Mouse (Mus musculus): Measurements from ENCODE around the gene Gm17482. TPM values are rescaled to one million over a fixed set of nuclear protein-coding genes. Genes with fewer than 3 reads are reported as not detected.

The Gm17482 gene
- total and polyA plus RNA-seq, 3 experiments: not detected

DNA sequence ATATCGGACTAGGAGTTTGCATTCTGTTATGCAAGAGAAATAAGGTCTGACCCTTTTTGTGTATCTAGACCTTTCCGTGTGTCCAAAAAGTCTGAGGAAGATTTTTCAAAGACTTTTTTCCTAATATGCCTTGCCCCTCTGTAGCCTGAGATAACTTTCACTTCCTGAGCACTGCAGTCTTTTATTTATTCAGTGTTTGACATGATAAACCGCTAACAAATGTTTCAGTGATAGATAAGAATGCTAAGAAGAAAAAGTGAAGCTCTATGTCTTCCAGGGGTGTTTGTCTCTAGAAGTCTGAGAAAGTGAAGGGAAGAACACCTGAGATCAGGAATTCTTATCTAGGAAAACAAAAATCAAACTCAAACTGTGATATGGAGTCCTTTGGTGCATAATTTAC is 26.4 kb upstream of the Gm17482 start (continued):
- no peak for TF ChIP-seq ZMIZ1 (IDR thresholded peaks at IDR 0.05; ENCODE audit: low read depth, low read length)

DNA sequence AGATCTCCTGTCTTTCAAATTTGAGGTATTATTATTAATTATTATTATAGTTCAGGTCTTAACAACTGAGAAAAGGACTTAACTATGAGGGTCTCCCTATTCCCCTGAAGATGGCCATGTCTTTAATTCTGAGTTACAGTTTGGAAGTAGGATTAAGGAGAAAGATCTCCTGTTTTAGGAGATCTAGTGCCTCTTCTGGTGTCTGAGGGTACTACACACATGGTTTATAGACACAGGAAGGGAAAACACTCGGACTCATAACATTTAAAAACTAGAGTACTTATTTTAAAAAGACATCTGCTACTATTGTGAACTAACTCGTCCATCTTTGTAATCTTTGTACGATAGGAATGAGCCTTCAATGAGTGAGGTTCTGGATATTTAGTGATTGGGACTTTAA is 24.1 kb upstream of the Gm17482 start:
- Histone ChIP-seq H3K9me3 (replicated peaks; ENCODE audit: insufficient read depth, low read length) (no peaks in the 10 kb centered on the region), H3K4me1 (ENCODE audit: control insufficient read depth in 1 of 2, insufficient read depth in 2 of 2, low read length in 2 of 2) (peaks cover 0 to 6% of the 10 kb centered on the region in 2 experiments; a peak in 2 of 4 replicates)
- peak; percentile 41 for DNase-seq (ENCODE audit: low read depth, low spot score)

DNA sequence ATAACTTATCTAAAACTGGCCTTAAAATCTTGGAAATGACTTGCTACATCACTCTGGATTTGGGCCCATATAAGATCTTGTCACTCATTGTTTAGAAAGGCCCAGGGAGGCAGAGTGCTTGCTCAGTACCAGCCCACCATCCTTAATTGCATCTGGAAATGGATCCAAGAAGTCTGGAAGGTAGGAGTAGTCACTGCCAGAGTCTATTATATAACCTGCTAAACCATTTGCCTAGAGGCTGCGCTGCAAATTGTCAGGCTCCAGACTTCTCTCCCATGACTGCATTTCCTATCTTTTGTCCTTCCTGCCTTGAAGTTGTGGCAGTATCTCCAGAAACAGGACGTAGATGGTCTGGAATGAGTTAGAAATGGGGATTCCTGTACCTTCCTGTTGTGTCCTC is 17.0 kb upstream of the Gm17482 start:
- no peak overlapping the region for H3K27ac ChIP-seq (ENCODE audit: control insufficient read depth, low read depth, low read length)
- TF ChIP-seq CHD2 (IDR thresholded peaks at IDR 0.05; ENCODE audit: low read length) (no peak), NRF1 (IDR thresholded peaks at IDR 0.05; ENCODE audit: insufficient read depth, low read depth, low read length, poor library complexity, severe bottlenecking) (no peak), TBP (IDR thresholded peaks at IDR 0.05; ENCODE audit: low read depth, low read length) (no peak), BHLHE40 (IDR thresholded peaks at IDR 0.05; ENCODE audit: borderline replicate concordance, low read depth, low read length) (no peak), E2F4 (IDR thresholded peaks at IDR 0.05; ENCODE audit: borderline replicate concordance, low read depth, low read length) (no peak), TAL1 (IDR thresholded peaks at IDR 0.05; ENCODE audit: low read length) (no peak), ZC3H11A (IDR thresholded peaks at IDR 0.05; ENCODE audit: low read depth, low read length) (no peak)
- no peak for DNase-seq (ENCODE audit: low read depth, low spot score)

More for the DNA sequence above, 24.1 kb upstream of the Gm17482 start:
- Histone ChIP-seq H3K4me3 (ENCODE audit: control insufficient read depth in 1 of 2, insufficient read depth in 1 of 2, low read depth in 2 of 2, low read length in 2 of 2) (no peak overlapping the region), H3K79me2 (ENCODE audit: control insufficient read depth, insufficient read depth, low read length, poor library complexity) (no peaks in the 10 kb centered on the region), H3K27ac (ENCODE audit: control insufficient read depth, low read depth, low read length) (no peak overlapping the region), H3K27me3 (ENCODE audit: control insufficient read depth in 1 of 2, insufficient read depth in 2 of 2, low read length in 2 of 2) (no peaks in the 10 kb centered on the region; a peak in 2 of 4 replicates), H3K36me3 (ENCODE audit: control insufficient read depth in 1 of 2, insufficient read depth in 2 of 2, low read length in 2 of 2) (peaks cover 0 to 5% of the 10 kb centered on the region in 2 experiments; a peak in 2 of 4 replicates), H3K9ac (ENCODE audit: control insufficient read depth, low read depth, low read length, poor library complexity, severe bottlenecking) (no peak overlapping the region)
- TF ChIP-seq CTCF (IDR thresholded peaks at IDR 0.05 in 2 of 3, conservative IDR thresholded peaks at IDR 0.05 in 1 of 3; ENCODE audit: control insufficient read depth in 1 of 3, insufficient read depth in 1 of 3, low read depth in 2 of 3, low read length in 3 of 3, poor library complexity in 1 of 3, severe bottlenecking in 1 of 3): peak in 2 of 3 experiments; percentile 35 to 40; a peak in 3 of 6 replicates
- no peak for TF ChIP-seq TAL1 (IDR thresholded peaks at IDR 0.05; ENCODE audit: low read length)
- no peak for TF ChIP-seq UBTF (IDR thresholded peaks at IDR 0.05; ENCODE audit: borderline replicate concordance, insufficient read depth, low read depth, low read length)
- TF ChIP-seq E2F4 (IDR thresholded peaks at IDR 0.05; ENCODE audit: borderline replicate concordance, low read depth, low read length): no peak
- no peak for TF ChIP-seq SIN3A (IDR thresholded peaks at IDR 0.05; ENCODE audit: low read length)
- TF ChIP-seq RAD21 (IDR thresholded peaks at IDR 0.05; ENCODE audit: low read depth, low read length): peak; percentile 4
- TF ChIP-seq NRF1 (IDR thresholded peaks at IDR 0.05; ENCODE audit: insufficient read depth, low read depth, low read length, poor library complexity, severe bottlenecking): no peak

More for the DNA sequence above, 17.0 kb upstream of the Gm17482 start:
- Histone ChIP-seq H3K9me3 (replicated peaks; ENCODE audit: insufficient read depth, low read length) (no peaks in the 10 kb centered on the region), H3K4me3 (ENCODE audit: control insufficient read depth in 1 of 2, insufficient read depth in 1 of 2, low read depth in 2 of 2, low read length in 2 of 2) (no peak overlapping the region), H3K27me3 (ENCODE audit: control insufficient read depth in 1 of 2, insufficient read depth in 2 of 2, low read length in 2 of 2) (peaks cover 0 to 4% of the 10 kb centered on the region in 2 experiments; a peak in 3 of 4 replicates), H3K4me1 (ENCODE audit: control insufficient read depth in 1 of 2, insufficient read depth in 2 of 2, low read length in 2 of 2) (no peaks in the 10 kb centered on the region), H3K36me3 (ENCODE audit: control insufficient read depth in 1 of 2, insufficient read depth in 2 of 2, low read length in 2 of 2) (no peaks in the 10 kb centered on the region), H3K9ac (ENCODE audit: control insufficient read depth, low read depth, low read length, poor library complexity, severe bottlenecking) (no peak overlapping the region), H3K79me2 (ENCODE audit: control insufficient read depth, insufficient read depth, low read length, poor library complexity) (no peaks in the 10 kb centered on the region)
